Mouse (Mus musculus) midbrain, embryonic 14.5 days (tissue): ENCODE results near the gene Capn10. TPM values are rescaled to one million over a fixed set of nuclear protein-coding genes. Genes with fewer than 3 reads are reported as not detected.

Experiments
- ATAC-seq: fragments of 200-750 bp; cut with Nextera tagmentation; 2 replicates; pipeline ENCODE4 v1.8.0; 2017; ENCODE audit warnings: moderate number of reproducible peaks, moderate library complexity; ENCODE audit not compliant: low FRiP score, low TSS enrichment
- DNase-seq: peaks from one replicate; pipeline ENCODE4 v3.0.0-alpha.2; 2015
- H3K27ac ChIP-seq: fragments of 300-500 bp; sonication (generic); replicated peaks from 2 replicates; pipeline ENCODE4 v1.5.1; 2014; ENCODE audit warnings: mild to moderate bottlenecking, low read depth, low read length, moderate library complexity
- H3K27me3 ChIP-seq: fragments of 300-500 bp; sonication (generic); 2 replicates; pipeline ENCODE4 v1.6.1; 2014; ENCODE audit warnings: low read length, control low read depth, mixed read lengths; ENCODE audit not compliant: control insufficient read depth, insufficient read depth
- H3K36me3 ChIP-seq: fragments of 300-500 bp; sonication (generic); 2 replicates; pipeline ENCODE4 v1.6.1; 2014; ENCODE audit warnings: low read length, control low read depth; ENCODE audit not compliant: control insufficient read depth, insufficient read depth
- H3K4me1 ChIP-seq: fragments of 300-500 bp; sonication (generic); 2 replicates; pipeline ENCODE4 v1.6.1; 2014; ENCODE audit warnings: mild to moderate bottlenecking, antibody characterized with exemption, low read length, control low read depth; ENCODE audit not compliant: control insufficient read depth, insufficient read depth
- H3K4me2 ChIP-seq: fragments of 300-500 bp; sonication (generic); 2 replicates; pipeline ENCODE4 v1.6.1; 2014; ENCODE audit warnings: mild to moderate bottlenecking, low read length, moderate library complexity
- H3K4me3 ChIP-seq: fragments of 300-500 bp; sonication (generic); replicated peaks from 2 replicates; pipeline ENCODE4 v1.5.1; 2014; ENCODE audit warnings: low read depth, low read length
- H3K9ac ChIP-seq: fragments of 300-500 bp; sonication (generic); replicated peaks from 2 replicates; pipeline ENCODE4 v1.6.1; 2014; ENCODE audit warnings: mild to moderate bottlenecking, low read length, moderate library complexity
- H3K9me3 ChIP-seq: fragments of 300-500 bp; sonication (generic); 2 replicates; pipeline ENCODE4 v1.6.1; 2016; ENCODE audit warnings: low read length, control low read depth, mixed read lengths; ENCODE audit not compliant: control insufficient read depth
- WGBS: fragments of 180-500 bp; shearing (Covaris S2); extraction: QIAGEN DNeasy Blood & Tissue Kit; methylation state at CpG from one replicate; pipeline ENCODE4 v1.1.7; 2014; 5-methylcytosine and 5-hydroxymethylcytosine counted together
- polyA plus RNA-seq: library from polyadenylated mRNA; unstranded; fragments of >200 nt; fragmentation: Nextera tagmentation; extraction: Ambion mirVana; gene quantifications from 2 replicates; pipeline ENCODE4 v1.2.1, GENCODE M21; 2014

Capn10 gene
- polyA plus RNA-seq, 1 experiment from 2014 or later: 52.6 TPM

DNA sequence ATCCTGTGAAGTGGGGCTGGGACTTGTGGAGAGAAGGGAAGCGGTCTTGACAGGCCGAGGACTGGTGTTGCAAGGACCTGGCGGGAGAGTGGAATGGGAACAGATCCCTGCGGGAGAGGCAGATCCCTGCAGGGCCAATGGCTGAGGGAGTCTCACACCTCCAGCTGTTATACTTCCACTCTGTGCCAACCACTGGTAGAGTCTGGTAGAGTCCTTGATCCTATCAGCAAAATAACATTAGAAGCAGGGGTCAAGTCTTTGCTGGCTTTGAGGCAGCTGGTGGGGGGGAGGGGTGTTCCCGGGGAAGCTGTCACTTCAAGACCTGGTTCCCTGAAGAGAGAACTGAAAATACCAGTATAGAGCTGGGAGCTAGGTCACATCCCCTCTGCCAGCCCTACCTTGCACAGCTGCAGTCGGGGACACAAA lies 42.0 kb downstream of the Capn10 start:
- 65% methylated on average over 6 of the region's 6 CpGs for WGBS
- H3K4me3 ChIP-seq: no peak overlapping the region

DNA sequence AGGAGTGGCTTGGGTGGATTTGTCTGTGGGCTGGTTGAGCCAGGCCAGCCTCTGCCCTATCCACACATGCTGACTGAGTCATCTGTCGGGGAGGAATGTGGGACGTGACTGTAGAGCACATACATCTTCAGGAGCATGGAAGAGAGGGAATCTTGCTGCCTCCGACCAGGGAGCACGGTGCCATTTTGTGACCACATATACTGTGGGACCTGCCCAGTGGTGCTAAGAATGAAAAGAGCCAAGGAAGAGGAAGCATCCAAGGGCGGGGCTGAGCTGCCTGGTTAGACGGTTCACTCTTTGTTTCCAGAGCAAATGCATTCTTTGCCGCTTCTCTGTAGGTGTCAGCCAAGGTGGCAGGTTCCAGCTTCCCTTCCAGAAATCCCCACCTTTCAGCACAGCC lies 44.5 kb downstream of the Capn10 start:
- no peaks in the 10 kb centered on the region for H3K27me3 ChIP-seq

More for the DNA sequence above, 42.0 kb downstream of the Capn10 start:
- Histone ChIP-seq H3K27ac (no peak overlapping the region), H3K27me3 (no peaks in the 10 kb centered on the region), H3K9me3 (no peaks in the 10 kb centered on the region), H3K36me3 (no peaks in the 10 kb centered on the region), H3K9ac (no peak overlapping the region), H3K4me2 (no peak overlapping the region), H3K4me1 (0 out of 2 replicates have a peak, but pooled peaks cover 2% of the 10 kb centered on the region)
- ATAC-seq (no peak), DNase-seq (no peak)

DNA sequence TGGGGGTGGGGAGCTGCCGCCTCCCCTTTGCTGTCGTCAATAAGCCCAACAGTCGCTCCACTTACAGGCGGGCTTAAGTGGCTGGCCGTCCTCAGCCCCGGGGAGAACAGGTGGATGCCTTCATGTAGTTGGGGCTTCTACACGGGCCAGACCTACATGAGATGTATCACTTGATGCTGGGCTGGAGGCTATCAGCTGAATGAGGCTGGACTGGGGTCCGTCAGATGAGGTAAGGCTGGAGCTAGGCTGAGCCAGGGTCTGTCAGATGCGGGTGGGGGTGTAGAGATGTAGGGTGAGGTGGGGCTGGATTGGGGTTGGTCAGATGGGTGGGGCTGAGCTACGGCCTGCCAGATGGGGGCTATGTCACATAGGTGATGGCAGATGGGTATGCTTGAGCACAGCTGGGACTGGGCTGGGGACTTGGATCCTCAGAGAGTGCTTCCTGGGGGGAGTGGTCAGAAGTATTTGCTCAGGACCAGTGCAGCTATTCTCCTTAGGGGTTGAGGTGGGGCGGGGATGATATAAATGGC lies 45.0 kb downstream of the Capn10 start:
- no peak for ATAC-seq
- 42% methylated on average over 11 of the region's 11 CpGs for WGBS

More for the DNA sequence above, 44.5 kb downstream of the Capn10 start:
- Histone ChIP-seq H3K9ac (no peak overlapping the region), H3K4me3 (no peak overlapping the region), H3K27ac (no peak overlapping the region), H3K4me2 (no peak overlapping the region), H3K9me3 (no peaks in the 10 kb centered on the region), H3K4me1 (0 out of 2 replicates have a peak, but pooled peaks cover 2% of the 10 kb centered on the region), H3K36me3 (no peaks in the 10 kb centered on the region)
- ATAC-seq (no peak), DNase-seq (no peak)
- WGBS: 53% methylated on average over 7 of the region's 7 CpGs

DNA sequence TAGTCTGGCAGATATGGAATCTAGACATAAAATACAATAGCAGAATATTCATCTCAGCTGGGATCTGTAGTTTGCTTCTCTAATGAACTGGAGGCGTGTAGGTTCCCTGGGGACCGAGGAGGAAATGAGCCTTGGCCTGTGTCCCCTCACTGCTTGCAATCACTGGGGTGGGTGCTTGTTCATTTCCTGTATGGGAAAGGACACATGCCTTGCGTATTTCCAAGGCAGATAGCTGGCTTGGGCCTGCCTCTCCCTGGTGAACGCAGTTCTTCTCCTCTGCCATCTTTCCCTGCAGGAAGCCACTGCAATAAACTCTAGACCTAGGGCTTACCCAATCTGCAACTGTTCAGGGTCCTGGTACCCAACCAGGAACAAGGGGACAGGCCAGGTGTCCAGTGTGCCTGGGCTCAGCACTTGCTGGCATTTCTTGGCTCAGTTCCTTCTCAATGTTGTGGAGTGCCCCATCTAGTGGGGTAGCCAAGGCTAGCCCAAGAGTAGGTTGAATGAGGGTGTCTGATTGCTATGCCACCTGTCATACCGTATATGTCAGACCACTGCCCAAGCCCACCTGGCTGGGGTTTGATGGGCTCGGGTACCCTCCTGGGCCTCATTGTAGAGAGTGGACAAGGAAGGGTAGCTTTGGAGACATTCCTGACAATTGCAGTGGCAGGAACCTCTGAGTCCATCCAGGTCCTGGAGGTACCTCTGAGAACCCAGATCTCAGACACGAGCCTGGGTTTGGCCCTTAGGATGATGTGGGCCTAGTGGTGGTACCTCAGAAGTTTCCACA lies 47.1 kb downstream of the Capn10 start:
- H3K4me2 ChIP-seq: no peak overlapping the region
- 0 out of 2 replicates have a peak, but pooled peaks cover under 1% of the 10 kb centered on the region for H3K4me1 ChIP-seq
- no peak overlapping the region for H3K4me3 ChIP-seq
- no peaks in the 10 kb centered on the region for H3K36me3 ChIP-seq
- ATAC-seq: no peak
- WGBS: 84% methylated on average over 7 of the region's 7 CpGs
- H3K27ac ChIP-seq: no peak overlapping the region
- H3K27me3 ChIP-seq: no peaks in the 10 kb centered on the region
- no peaks in the 10 kb centered on the region for H3K9me3 ChIP-seq
- no peak overlapping the region for H3K9ac ChIP-seq
- no peak for DNase-seq

More for the DNA sequence above, 45.0 kb downstream of the Capn10 start:
- H3K4me1 ChIP-seq: 0 out of 2 replicates have a peak, but pooled peaks cover 2% of the 10 kb centered on the region
- H3K27me3 ChIP-seq: no peaks in the 10 kb centered on the region
- H3K4me3 ChIP-seq: no peak overlapping the region
- H3K9me3 ChIP-seq: no peaks in the 10 kb centered on the region
- H3K27ac ChIP-seq: no peak overlapping the region
- no peaks in the 10 kb centered on the region for H3K36me3 ChIP-seq
- H3K4me2 ChIP-seq: no peak overlapping the region
- no peak overlapping the region for H3K9ac ChIP-seq
- no peak for DNase-seq

DNA sequence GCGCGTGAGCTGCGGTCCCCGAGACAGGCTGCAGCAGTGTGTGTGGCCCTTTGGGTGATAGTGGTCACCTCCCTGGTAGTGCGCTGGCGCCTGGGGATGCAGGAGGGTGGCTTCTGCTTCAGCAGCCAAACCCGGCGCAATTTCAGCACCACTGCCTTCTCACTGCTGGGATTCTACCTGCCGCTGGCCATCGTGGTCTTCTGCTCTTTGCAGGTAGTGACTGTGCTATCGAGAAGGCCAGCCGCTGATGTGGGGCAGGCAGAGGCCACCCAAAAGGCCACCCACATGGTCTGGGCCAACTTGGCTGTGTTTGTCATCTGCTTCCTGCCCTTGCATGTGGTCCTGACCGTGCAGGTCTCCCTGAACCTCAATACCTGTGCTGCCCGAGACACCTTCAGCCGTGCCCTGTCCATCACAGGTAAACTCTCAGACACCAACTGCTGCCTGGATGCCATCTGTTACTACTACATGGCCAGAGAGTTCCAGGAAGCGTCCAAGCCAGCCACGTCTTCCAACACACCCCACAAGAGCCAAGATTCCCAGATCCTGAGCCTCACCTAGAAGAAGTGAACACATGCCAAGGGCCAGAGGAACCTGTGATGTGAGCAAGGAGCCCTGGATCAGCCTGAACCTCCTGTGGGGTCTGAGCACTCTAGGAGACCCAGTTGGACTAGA lies 48.9 kb downstream of the Capn10 start:
- WGBS: 91% methylated on average over 17 of the region's 17 CpGs
- H3K36me3 ChIP-seq: no peaks in the 10 kb centered on the region
- no peak for DNase-seq
- H3K9me3 ChIP-seq: no peaks in the 10 kb centered on the region
- no peaks in the 10 kb centered on the region for H3K27me3 ChIP-seq
- no peak for ATAC-seq
- no peak overlapping the region for H3K9ac ChIP-seq
- H3K4me1 ChIP-seq: no peaks in the 10 kb centered on the region
- H3K4me3 ChIP-seq: no peak overlapping the region
- no peak overlapping the region for H3K27ac ChIP-seq
- H3K4me2 ChIP-seq: no peak overlapping the region

DNA sequence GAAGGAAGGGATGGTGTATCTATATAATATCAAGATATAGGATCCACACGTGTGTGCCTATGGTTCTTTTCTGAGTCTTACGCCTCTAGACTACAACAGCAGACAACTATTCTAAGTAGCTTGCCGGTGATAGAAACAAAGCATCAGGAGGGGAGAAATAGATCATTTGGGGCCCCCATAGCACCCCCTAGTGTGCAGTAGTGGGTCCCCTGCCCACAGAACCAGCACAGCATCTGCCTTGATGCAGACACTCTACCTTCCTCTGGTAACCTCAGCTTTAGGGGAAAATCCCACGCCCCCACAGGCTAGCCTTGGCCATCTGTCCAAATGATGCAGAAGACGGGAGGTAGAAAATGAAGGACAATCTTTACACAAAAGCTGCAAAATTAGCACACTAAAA lies 50.8 kb downstream of the Capn10 start:
- WGBS: 94% methylated on average over 5 of the region's 5 CpGs
- no peak for ATAC-seq

DNA sequence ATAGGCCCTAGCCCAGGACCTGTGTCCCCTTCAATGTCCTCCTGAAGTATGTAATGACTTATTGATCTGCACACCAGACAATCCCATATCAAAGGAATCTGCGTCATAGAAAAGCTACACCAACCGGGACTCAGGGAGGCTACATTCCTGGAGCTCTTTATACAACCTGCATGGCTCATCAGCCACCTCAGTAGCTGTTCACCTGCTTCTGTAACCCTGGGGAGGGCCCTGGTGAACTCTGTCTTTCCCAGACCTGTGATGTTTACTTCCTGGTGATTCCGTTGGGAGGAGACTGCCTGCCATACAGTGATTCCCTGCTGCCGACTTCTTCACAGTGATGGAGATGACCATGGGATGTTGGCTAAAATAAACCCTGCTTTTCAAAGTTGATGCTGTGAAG lies 54.7 kb downstream of the Capn10 start:
- H3K9ac ChIP-seq: no peak overlapping the region
- no peak overlapping the region for H3K4me3 ChIP-seq
- 83% methylated on average over 4 of the region's 4 CpGs for WGBS
- no peak for DNase-seq
- no peaks in the 10 kb centered on the region for H3K27me3 ChIP-seq
- no peaks in the 10 kb centered on the region for H3K9me3 ChIP-seq
- H3K4me2 ChIP-seq: no peak overlapping the region
- no peaks in the 10 kb centered on the region for H3K4me1 ChIP-seq
- H3K27ac ChIP-seq: no peak overlapping the region
- H3K36me3 ChIP-seq: no peaks in the 10 kb centered on the region
- no peak for ATAC-seq

More for the DNA sequence above, 50.8 kb downstream of the Capn10 start:
- no peak for DNase-seq
- H3K27ac ChIP-seq: no peak overlapping the region
- H3K9ac ChIP-seq: no peak overlapping the region
- H3K4me3 ChIP-seq: no peak overlapping the region
- H3K27me3 ChIP-seq: no peaks in the 10 kb centered on the region
- H3K4me2 ChIP-seq: no peak overlapping the region
- H3K4me1 ChIP-seq: no peaks in the 10 kb centered on the region
- no peaks in the 10 kb centered on the region for H3K36me3 ChIP-seq
- no peaks in the 10 kb centered on the region for H3K9me3 ChIP-seq

DNA sequence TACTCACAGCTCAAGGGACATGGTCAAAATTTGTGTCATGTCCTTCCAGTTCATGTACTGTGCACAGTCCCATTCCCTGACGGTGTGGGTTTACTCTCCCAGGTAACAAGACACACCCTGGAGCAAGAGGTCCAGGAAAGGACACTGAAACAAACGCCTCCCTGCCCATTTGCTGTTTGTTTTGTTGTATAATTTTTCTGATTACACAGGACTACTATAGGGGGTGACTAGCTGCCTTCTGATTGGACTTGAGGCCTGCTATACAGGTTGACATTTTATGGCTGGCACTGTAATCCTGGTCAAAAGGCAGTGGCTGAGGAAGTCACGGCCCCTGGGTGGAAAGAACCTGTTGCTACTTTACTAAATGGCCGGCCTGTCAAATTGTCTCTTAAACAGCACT lies 55.7 kb downstream of the Capn10 start:
- Histone ChIP-seq H3K4me3 (no peak overlapping the region), H3K4me2 (no peak overlapping the region), H3K4me1 (no peaks in the 10 kb centered on the region), H3K9me3 (no peaks in the 10 kb centered on the region), H3K27ac (no peak overlapping the region), H3K36me3 (no peaks in the 10 kb centered on the region), H3K9ac (no peak overlapping the region), H3K27me3 (no peaks in the 10 kb centered on the region)
- ATAC-seq (no peak), DNase-seq (no peak)
- 79% methylated on average over 4 of the region's 4 CpGs for WGBS
